Mouse (Mus musculus) embryonic facial prominence, embryonic 11.5 days (tissue): Measurements from ENCODE around the gene Dohh. TPM values are rescaled to one million over a fixed set of nuclear protein-coding genes. Genes with fewer than 3 reads are reported as not detected.
A peak's percentile ranks its signal among the peaks of the same experiment; 100 is the strongest.

Experiments
- ATAC-seq: fragments of 200-750 bp; cut with Nextera tagmentation; replicated peaks from 2 replicates; pipeline ENCODE4 v1.8.0; 2017; ENCODE audit warnings: low read depth; ENCODE audit not compliant: insufficient number of reproducible peaks, low FRiP score, low TSS enrichment
- DNase-seq: peaks from one replicate; pipeline ENCODE4 v3.0.0-alpha.2; 2015; ENCODE audit warnings: low spot score
- H3K27ac ChIP-seq: fragments of 300-500 bp; sonication (generic); replicated peaks from 2 replicates; pipeline ENCODE4 v1.5.1; 2014; ENCODE audit warnings: mild to moderate bottlenecking, low read depth, low read length, control low read depth
- H3K27me3 ChIP-seq: fragments of 300-500 bp; sonication (generic); 2 replicates; pipeline ENCODE4 v1.6.1; 2014; ENCODE audit warnings: mild to moderate bottlenecking, low read length, moderate library complexity, mixed read lengths; ENCODE audit not compliant: control insufficient read depth, insufficient read depth
- H3K36me3 ChIP-seq: fragments of 300-500 bp; sonication (generic); replicated peaks from 2 replicates; pipeline ENCODE4 v1.6.1; 2014; ENCODE audit warnings: low read depth, mild to moderate bottlenecking, low read length, moderate library complexity, mixed read lengths; ENCODE audit not compliant: control insufficient read depth, insufficient read depth
- H3K4me1 ChIP-seq: fragments of 300-500 bp; sonication (generic); 2 replicates; pipeline ENCODE4 v1.6.1; 2014; ENCODE audit warnings: low read length, mixed read lengths; ENCODE audit not compliant: control insufficient read depth, insufficient read depth
- H3K4me2 ChIP-seq: fragments of 300-500 bp; sonication (generic); 2 replicates; pipeline ENCODE4 v1.6.1; 2014; ENCODE audit warnings: low read depth, mild to moderate bottlenecking, control low read depth, low read length, moderate library complexity
- H3K4me3 ChIP-seq: fragments of 300-500 bp; sonication (generic); 2 replicates; pipeline ENCODE4 v1.5.1; 2014; ENCODE audit warnings: low read depth, low read length, control low read depth
- H3K9ac ChIP-seq: fragments of 300-500 bp; sonication (generic); replicated peaks from 2 replicates; pipeline ENCODE4 v1.6.1; 2014; ENCODE audit warnings: mild to moderate bottlenecking, control low read depth, low read length
- H3K9me3 ChIP-seq: fragments of 300-500 bp; sonication (generic); replicated peaks from 2 replicates; pipeline ENCODE4 v1.6.1; 2016; ENCODE audit warnings: mild to moderate bottlenecking, low read length, inconsistent platforms, mixed read lengths; ENCODE audit not compliant: control insufficient read depth
- WGBS: fragments of 180-500 bp; shearing (Covaris S2); extraction: QIAGEN DNeasy Blood & Tissue Kit; methylation state at CpG from one replicate; pipeline ENCODE4 v1.1.7; 2014; 5-methylcytosine and 5-hydroxymethylcytosine counted together
- polyA plus RNA-seq: library from polyadenylated mRNA; unstranded; fragments of >200 nt; fragmentation: Nextera tagmentation; extraction: Ambion mirVana; gene quantifications from 2 replicates; pipeline ENCODE4 v1.2.1, GENCODE M21; 2014

The Dohh gene
- polyA plus RNA-seq, 1 experiment from 2014 or later: 45.0 TPM

DNA sequence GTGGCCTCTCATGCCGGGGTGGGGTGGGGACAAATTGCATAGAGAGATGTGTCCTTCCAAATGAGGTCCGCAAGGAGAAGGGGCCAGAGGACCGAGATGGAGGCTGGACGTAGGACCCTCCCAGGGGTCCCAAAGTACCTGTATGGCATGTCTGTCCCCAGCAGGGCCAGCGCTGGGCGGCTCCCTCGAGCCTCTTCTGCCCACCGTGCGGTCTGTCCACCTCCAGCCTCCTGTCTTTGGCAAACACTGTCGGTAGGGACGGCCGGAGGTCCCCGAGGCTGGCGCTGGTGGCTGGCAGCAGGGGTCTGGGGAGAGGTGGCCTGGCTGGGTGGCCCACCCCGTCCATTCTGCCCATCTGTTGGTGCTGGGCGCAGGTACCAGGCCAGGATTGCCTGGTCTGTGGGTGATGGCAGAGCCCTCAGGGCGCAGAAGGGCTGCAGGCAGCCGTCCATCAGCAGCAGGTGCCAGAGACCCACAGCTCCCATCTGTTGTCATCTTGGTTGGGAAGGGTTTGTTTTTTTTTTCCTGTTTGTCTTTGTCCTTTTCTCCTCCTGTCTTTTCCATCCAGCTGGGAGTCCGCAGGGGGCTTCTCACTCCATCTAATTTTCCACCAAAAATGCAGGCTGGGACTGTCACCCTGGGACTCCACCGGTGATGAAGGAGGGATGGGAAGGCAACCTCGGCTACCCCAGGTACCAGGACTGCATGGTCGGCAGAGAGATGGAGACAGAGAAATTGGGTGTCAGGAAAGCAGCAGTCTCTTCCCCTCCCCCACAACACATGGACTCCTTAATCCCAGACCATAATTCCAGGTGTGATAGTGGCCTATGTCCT lies 16.4 kb downstream of the Dohh start:
- 0 out of 2 replicates have a peak, but pooled peaks cover 2% of the 10 kb centered on the region for H3K27me3 ChIP-seq
- H3K9ac ChIP-seq: peak overlapping the region; percentile 43; the same call in 1 of the 2 replicates

DNA sequence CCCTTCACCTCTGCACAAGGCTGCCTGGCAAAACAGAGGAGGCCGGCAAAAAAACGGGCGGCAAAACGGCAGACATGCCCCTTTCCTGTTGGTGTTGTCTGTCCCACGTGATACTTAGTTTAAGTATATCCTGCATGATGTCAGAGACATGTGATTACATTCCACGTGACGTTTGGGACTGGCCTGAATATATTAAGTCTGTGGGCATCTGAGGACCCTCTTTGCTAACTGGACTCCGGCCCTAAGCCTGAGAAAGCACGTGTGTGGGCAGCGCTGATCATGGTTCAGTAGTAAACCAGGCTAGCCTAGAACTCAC lies 16.9 kb downstream of the Dohh start:
- no peak overlapping the region for H3K4me2 ChIP-seq
- ATAC-seq (peak; percentile 7; the same call in 1 of the 2 replicates), DNase-seq (peak; percentile 66)
- peaks cover 18% of the 10 kb centered on the region for H3K4me1 ChIP-seq
- WGBS: 19% methylated on average over 10 of the region's 10 CpGs
- no peak overlapping the region for H3K9ac ChIP-seq
- H3K27me3 ChIP-seq: 0 out of 2 replicates have a peak, but pooled peaks cover 2% of the 10 kb centered on the region
- H3K4me3 ChIP-seq: no peak overlapping the region
- H3K9me3 ChIP-seq: no peaks in the 10 kb centered on the region
- H3K36me3 ChIP-seq: no peaks in the 10 kb centered on the region
- H3K27ac ChIP-seq: peak overlapping the region; percentile 29; the same call in 1 of the 2 replicates

More for the DNA sequence above, 16.4 kb downstream of the Dohh start:
- WGBS: 44% methylated on average over 22 of the region's 22 CpGs
- H3K4me2 ChIP-seq: peak overlapping the region; percentile 23
- H3K36me3 ChIP-seq: no peaks in the 10 kb centered on the region
- peaks cover 18% of the 10 kb centered on the region for H3K4me1 ChIP-seq
- ATAC-seq (no peak), DNase-seq (no peak)
- H3K4me3 ChIP-seq: no peak overlapping the region
- no peak overlapping the region for H3K27ac ChIP-seq
- no peaks in the 10 kb centered on the region for H3K9me3 ChIP-seq

DNA sequence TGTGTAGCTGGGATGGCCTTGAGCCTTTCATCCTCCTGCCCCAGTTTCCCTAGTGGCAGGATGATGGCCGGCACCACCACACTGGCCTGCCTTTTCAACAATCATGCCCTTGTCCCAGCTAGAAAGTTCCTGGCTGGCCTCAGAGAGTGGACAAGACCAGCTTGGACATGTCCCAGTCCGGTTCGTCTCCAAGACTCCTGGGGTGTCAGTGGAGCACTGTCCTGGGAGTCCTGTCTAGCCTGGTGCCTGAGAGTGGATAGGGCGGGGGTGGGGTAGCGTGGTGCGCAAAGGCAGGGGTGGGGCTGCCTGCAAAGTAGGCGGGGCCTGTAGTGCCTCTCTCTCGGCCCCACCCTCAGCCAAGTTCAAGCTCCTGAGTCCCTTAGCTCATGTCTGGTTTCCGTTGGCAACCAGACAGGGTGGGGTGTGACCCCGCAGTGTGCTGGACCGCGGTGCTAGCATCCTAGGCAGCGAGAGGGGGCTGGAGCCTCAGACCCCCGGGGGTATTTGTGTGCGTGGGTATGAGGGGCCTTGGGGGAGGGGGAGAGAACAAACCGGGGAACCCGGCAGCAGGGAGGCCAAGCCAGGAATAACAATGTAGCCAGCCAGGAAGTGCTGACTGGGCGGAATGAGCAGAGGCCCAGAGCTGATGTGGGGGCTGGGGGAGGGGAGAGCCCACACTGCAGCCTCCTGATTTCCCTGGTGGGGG lies 17.4 kb downstream of the Dohh start:
- 3% methylated on average over 18 of the region's 18 CpGs for whole genome bisulfite sequencing
- H3K4me3 ChIP-seq: no peak overlapping the region
- DNase-seq (peak; percentile 88), ATAC-seq (peak; percentile 76)
- peak overlapping the region; percentile 89 for H3K27ac ChIP-seq
- H3K4me1 ChIP-seq: peaks cover 18% of the 10 kb centered on the region
- H3K4me2 ChIP-seq: peak overlapping the region; percentile 34
- peaks cover 2% of the 10 kb centered on the region; the same call in 1 of the 2 replicates for H3K27me3 ChIP-seq
- peak overlapping the region; percentile 18; the same call in 1 of the 2 replicates for H3K9ac ChIP-seq
- no peaks in the 10 kb centered on the region for H3K36me3 ChIP-seq
- H3K9me3 ChIP-seq: no peaks in the 10 kb centered on the region

DNA sequence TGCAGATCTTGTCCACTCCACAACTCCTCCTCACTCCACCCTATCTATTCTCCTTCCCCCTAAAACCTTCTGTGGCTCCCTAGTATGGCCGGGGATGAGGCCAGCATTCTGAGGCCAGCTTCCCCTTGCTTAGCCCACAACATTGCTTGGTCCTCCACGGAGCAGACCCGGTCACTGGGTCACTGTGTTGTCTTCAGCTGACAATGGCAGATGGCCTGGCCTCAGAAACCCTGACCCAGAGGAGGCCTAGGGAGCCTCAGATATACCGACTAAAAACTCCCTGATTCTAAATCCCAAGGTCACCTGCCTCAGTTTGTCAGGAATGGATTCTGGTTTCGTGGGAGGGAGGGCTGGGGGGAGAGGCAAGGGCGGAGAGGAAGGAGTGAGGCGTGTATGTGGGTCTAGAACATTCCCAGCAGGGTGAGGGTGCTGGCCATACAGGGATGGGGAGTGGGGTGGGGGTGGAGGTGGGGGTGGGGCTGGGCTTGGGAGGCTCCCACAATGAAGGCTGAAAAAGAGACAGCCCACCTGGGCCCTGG lies 18.1 kb downstream of the Dohh start:
- 19% methylated on average over 7 of the region's 7 CpGs for WGBS
- Histone ChIP-seq H3K4me1 (peaks cover 20% of the 10 kb centered on the region), H3K4me3 (no peak overlapping the region), H3K27me3 (peaks cover 2% of the 10 kb centered on the region; the same call in 1 of the 2 replicates), H3K36me3 (no peaks in the 10 kb centered on the region), H3K4me2 (peak overlapping the region; percentile 34), H3K9ac (peak overlapping the region; percentile 32), H3K9me3 (no peaks in the 10 kb centered on the region), H3K27ac (peak overlapping the region; percentile 89)
- no peak; the same call in 1 of the 2 replicates for ATAC-seq
- DNase-seq: no peak

DNA sequence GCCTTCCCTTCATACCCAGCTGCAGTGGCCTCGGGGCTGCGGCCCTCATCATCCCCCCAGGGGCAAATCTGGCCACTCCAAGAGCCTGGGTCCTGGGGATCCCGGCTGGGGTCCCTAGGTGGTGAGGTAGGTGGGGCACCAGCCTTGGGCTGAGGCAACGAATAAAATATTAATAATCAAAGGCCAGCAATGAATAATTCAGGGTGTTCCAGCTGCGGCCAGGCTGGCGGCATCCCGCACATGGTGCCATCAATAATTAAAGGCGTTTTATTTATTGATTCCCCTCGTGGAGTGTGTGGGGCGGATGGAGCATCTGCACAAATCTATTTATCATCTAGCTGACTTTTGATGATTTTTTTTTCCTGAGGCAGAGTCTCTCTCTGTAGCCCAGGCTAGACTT lies 19.3 kb downstream of the Dohh start:
- peaks cover 29% of the 10 kb centered on the region for H3K4me1 ChIP-seq
- no peak for ATAC-seq
- H3K4me3 ChIP-seq: no peak overlapping the region
- H3K36me3 ChIP-seq: no peaks in the 10 kb centered on the region
- no peak overlapping the region for H3K9ac ChIP-seq
- DNase-seq: no peak
- 60% methylated on average over 10 of the region's 10 CpGs for WGBS
- peak overlapping the region; percentile 89; the same call in 1 of the 2 replicates for H3K27ac ChIP-seq
- no peaks in the 10 kb centered on the region for H3K9me3 ChIP-seq
- peaks cover 2% of the 10 kb centered on the region; the same call in 1 of the 2 replicates for H3K27me3 ChIP-seq
- no peak overlapping the region for H3K4me2 ChIP-seq

DNA sequence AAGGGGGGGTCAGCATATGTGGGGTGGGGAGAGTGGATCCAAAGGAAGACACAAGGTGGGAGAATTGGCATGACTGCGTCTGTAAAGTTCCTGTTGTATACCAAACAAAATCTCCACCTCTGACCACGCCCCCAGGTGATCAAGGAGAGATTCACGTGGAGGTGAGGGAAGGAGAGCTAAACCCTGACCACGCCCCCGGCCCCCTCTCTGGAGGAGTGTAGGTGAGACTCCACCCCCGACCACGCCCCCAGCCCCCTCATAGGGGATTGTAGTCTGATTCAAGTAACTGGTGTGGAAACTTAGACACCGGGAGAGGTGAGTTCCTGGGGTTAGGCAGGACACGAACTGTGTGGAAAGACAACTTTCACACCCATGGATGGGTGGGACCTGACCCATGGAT lies 19.9 kb downstream of the Dohh start:
- Histone ChIP-seq H3K27ac (0 out of 2 replicates have a peak overlapping the region, but pooled peaks have one; percentile 16), H3K9ac (no peak overlapping the region), H3K4me2 (no peak overlapping the region), H3K36me3 (no peaks in the 10 kb centered on the region), H3K4me1 (peaks cover 32% of the 10 kb centered on the region), H3K27me3 (peaks cover 2% of the 10 kb centered on the region; the same call in 1 of the 2 replicates), H3K9me3 (no peaks in the 10 kb centered on the region), H3K4me3 (no peak overlapping the region)
- DNase-seq: no peak
- no peak for ATAC-seq
- 15% methylated on average over 9 of the region's 9 CpGs for WGBS

DNA sequence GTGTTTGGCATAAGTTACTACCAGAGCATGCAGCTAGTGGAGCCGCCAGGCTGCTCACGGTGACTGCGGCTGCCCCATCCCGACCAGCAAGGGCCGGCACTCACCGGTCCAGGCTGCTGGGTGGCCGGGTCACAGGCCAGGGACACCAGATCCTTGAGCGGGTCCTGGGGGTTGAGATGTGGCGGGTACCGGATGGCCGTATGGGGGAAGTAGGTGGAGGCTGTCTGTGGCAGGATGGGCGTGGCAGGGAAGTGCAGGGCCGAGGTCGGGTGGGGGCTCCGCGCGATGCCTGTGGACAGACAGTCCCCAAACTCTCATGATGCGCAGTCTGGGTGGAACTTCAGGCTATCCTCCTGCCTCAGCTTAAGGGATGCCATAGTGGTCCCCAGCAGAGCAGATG lies 20.5 kb downstream of the Dohh start:
- Histone ChIP-seq H3K9me3 (no peaks in the 10 kb centered on the region), H3K27me3 (peaks cover 2% of the 10 kb centered on the region; the same call in 1 of the 2 replicates), H3K36me3 (no peaks in the 10 kb centered on the region), H3K4me2 (no peak overlapping the region), H3K9ac (no peak overlapping the region), H3K27ac (0 out of 2 replicates have a peak overlapping the region, but pooled peaks have one; percentile 16), H3K4me1 (peaks cover 33% of the 10 kb centered on the region), H3K4me3 (no peak overlapping the region)
- WGBS: 62% methylated on average over 18 of the region's 18 CpGs
- DNase-seq (no peak), ATAC-seq (no peak)
